Mouse (Mus musculus) lung, adult 2 months (tissue): ENCODE measurements around the gene Krtap16-3. TPM values are rescaled to one million over a fixed set of nuclear protein-coding genes. Genes with fewer than 3 reads are reported as not detected.

Experiments used
- DNase-seq: peaks from one replicate; pipeline ENCODE4 v3.0.0; 2022
- H3K4me1 ChIP-seq: fragments of 200-500 bp; 2 replicates; pipeline ENCODE4 v1.6.1; 2011; ENCODE audit warnings: low read length; ENCODE audit not compliant: control insufficient read depth, insufficient read depth
- H3K4me3 ChIP-seq: fragments of 200-500 bp; replicated peaks from 2 replicates; pipeline ENCODE3; 2011; ENCODE audit warnings: low read depth, mild to moderate bottlenecking, control low read depth, low read length; ENCODE audit errors: extremely low read depth
- CTCF ChIP-seq: fragments of 200-500 bp; IDR thresholded peaks from 2 replicates; pipeline ENCODE4 v1.5.1; 2011; ENCODE audit warnings: mild to moderate bottlenecking, low read length, control low read depth; ENCODE audit not compliant: insufficient read depth
- POLR2A ChIP-seq: fragments of 200-500 bp; IDR thresholded peaks from 2 replicates; pipeline ENCODE4 v1.6.1; 2011; ENCODE audit warnings: low read depth, mild to moderate bottlenecking, control low read depth, low read length, borderline replicate concordance; ENCODE audit errors: extremely low read depth
- WGBS: fragments of 180-500 bp; shearing (Covaris S2); methylation state at CpG from one replicate; pipeline ENCODE4 v1.1.7; 2018; 5-methylcytosine and 5-hydroxymethylcytosine counted together
- polyA plus RNA-seq: library from polyadenylated mRNA; depleted of rRNA; stranded (reverse); fragments of >200 nt; gene quantifications from 2 replicates; pipeline ENCODE4 v1.2.3, GENCODE M21; 2012; rRNA removed

Krtap16-3 gene
- not detected in 2 replicates for polyA plus RNA-seq

DNA sequence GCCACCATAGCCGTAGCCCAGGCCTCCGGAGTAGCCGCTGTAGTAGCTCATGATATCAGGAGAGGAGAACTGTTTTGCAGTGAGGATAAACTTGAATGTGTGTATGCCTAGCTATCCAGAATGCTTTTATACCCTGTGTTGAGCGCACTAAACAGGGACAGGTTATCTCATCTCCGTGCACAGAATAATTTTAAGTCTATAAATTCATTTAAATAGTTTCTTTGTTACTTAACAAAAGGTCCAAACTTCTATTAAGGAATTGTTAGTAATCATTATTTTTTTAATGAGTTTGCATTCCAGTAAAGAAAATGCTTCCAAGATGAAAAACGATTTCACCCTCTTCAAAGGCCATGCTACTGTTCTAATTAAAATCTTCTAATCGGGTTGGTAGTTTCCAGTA lies at the start of gene Krtap16-3:
Gene Krtap16-3, minus strand, starts transcription at position 101 of the 400 bp plus-strand sequence.
- Histone ChIP-seq H3K4me3 (no peak within 1 kb of the TSS), H3K4me1 (no peaks in the 10 kb centered on the region)
- 83% methylated on average over 7 of the region's 7 CpGs for WGBS
- TF ChIP-seq POLR2A (no peak), CTCF (no peak)
- DNase-seq: no peak

DNA sequence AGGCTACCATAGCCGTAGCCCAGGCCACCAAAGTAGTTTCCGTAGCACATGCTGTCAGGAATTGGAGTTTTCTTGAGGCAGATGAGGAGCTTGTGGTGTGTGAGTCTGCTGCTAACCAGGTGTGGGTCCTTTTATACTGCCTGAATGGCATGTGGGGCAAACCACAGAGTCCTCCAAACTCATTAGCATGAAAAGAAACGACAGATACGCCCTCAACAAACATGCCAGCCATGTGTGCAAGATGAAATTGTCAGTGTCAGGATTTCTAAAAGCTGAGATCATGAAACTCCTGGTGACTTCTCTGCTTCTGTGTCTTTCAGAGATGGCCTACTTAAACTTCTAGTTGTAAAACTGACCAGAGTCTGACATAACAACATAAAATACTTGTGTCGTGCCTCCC lies 48.0 kb upstream of the Krtap16-3 start, which contains the start of gene Krtap22-2:
Gene Krtap22-2, minus strand, starts transcription at position 101 of the 400 bp plus-strand sequence.
- no peaks in the 10 kb centered on the region for H3K4me1 ChIP-seq
- DNase-seq: no peak
- no peak for TF ChIP-seq CTCF
- no peak for TF ChIP-seq POLR2A
- H3K4me3 ChIP-seq: no peak within 1 kb of the TSS
- 73% methylated on average over 5 of the region's 5 CpGs for WGBS

DNA sequence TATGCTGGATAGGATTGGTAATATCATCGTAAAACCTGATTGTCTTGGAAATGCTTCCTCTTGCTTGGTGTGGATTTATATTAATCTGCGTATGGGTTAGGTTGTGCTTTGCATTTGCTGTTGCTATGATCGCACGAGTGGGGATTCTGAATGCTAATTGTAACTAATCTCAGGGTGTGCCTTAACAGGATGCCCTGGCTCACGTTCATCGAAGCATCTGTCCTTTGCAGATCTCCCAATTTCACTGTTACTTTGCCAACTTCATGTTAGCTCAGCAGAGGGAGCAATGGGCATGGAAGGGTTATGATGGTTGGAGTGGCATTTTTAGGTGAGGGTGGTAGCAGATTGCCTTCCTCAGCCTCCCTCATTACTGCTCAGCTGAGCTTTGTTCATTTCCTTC lies 21.6 kb downstream of the Krtap16-3 start:
- DNase-seq: no peak
- WGBS: 83% methylated on average over 6 of the region's 6 CpGs
- TF ChIP-seq CTCF (no peak), POLR2A (no peak)
- Histone ChIP-seq H3K4me3 (no peak overlapping the region), H3K4me1 (no peaks in the 10 kb centered on the region)

DNA sequence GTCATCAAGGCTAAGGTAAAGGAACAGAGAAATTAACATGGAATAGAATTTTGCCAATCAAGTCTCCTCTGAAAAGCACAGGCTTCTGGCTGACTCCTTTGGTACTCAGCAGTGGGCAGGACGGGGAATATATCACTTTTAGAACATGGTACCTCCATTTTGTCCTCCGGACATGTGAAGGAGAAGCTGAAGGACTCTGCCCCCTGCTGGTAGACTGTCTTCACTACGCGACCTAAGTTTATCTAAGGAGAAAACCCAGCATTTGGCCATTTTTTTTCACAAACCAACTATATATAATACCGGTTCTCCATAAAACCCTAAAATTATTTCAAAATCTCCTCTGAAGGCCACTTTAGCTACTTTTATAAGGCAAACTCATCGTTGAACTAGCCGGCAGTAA lies 24.4 kb downstream of the Krtap16-3 start:
- 66% methylated on average over 7 of the region's 7 CpGs for WGBS
- no peak for DNase-seq
- no peak for TF ChIP-seq CTCF
- TF ChIP-seq POLR2A: no peak
- Histone ChIP-seq H3K4me3 (no peak overlapping the region), H3K4me1 (no peaks in the 10 kb centered on the region)

DNA sequence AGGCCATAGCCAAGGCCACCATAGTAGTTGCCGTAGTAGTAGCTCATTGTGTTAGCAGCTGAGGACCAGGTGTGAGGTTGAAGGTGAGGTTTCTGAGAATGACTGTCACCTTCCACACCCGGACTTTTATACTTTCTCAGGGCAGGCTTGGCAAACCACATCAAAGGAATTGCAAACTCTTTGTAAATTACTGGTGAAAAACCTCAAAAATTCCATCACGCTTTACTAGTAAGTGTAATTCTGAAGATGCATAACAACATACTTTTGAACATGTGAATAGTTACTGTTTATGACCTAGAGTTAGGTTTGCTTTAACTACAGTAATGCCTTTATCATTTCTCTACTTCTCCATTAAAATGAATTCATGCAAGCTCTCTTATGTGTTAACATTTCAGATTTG lies 30.5 kb downstream of the Krtap16-3 start, which contains the start of gene Krtap19-9b:
Gene Krtap19-9b, minus strand, starts transcription at position 101 of the 400 bp plus-strand sequence.
- no peak for TF ChIP-seq POLR2A
- no peak for TF ChIP-seq CTCF
- WGBS: 75% methylated on average over 3 of the region's 3 CpGs
- H3K4me3 ChIP-seq: no peak within 1 kb of the TSS

More for the DNA sequence above, 30.5 kb downstream of the Krtap16-3 start, which contains the start of gene Krtap19-9b:
- DNase-seq: no peak
- no peaks in the 10 kb centered on the region for H3K4me1 ChIP-seq

Other genes with a start within 250 kb of the Krtap16-3 start
- gene Krtap13-1, start 234.0 kb downstream of the Krtap16-3 start, polyA plus RNA-seq: not detected in 2 replicates
- not detected in 2 replicates for gene Krtap13, start 211.2 kb downstream of the Krtap16-3 start, polyA plus RNA-seq
- not detected in 2 replicates for gene 2310034C09Rik, start 204.0 kb downstream of the Krtap16-3 start, polyA plus RNA-seq
- not detected in 2 replicates for gene 2310057N15Rik, start 188.7 kb downstream of the Krtap16-3 start, polyA plus RNA-seq
- not detected in 2 replicates for gene Gm5965, start 185.0 kb downstream of the Krtap16-3 start, polyA plus RNA-seq
- not detected in 2 replicates for gene Gm20741, start 150.7 kb downstream of the Krtap16-3 start, polyA plus RNA-seq
- not detected in 2 replicates for gene Krtap15, start 142.7 kb downstream of the Krtap16-3 start, polyA plus RNA-seq
- gene Krtap14, start 136.7 kb downstream of the Krtap16-3 start, polyA plus RNA-seq: not detected in 2 replicates
- not detected in 2 replicates for gene Krtap19-1, start 93.5 kb downstream of the Krtap16-3 start, polyA plus RNA-seq
- not detected in 2 replicates for gene Krtap19-2, start 88.6 kb downstream of the Krtap16-3 start, polyA plus RNA-seq
- not detected in 2 replicates for gene Krtap19-3, start 84.8 kb downstream of the Krtap16-3 start, polyA plus RNA-seq
- not detected in 2 replicates for gene Krtap19-4, start 77.8 kb downstream of the Krtap16-3 start, polyA plus RNA-seq
- gene Krtap19-5, start 66.4 kb downstream of the Krtap16-3 start, polyA plus RNA-seq: not detected in 2 replicates
- gene Krtap19-9b, start 30.6 kb downstream of the Krtap16-3 start, polyA plus RNA-seq: not detected in 2 replicates
- not detected in 2 replicates for gene Krtap22-2, start 47.9 kb upstream of the Krtap16-3 start, polyA plus RNA-seq
- not detected in 2 replicates for gene Gm10229, start 52.4 kb upstream of the Krtap16-3 start, polyA plus RNA-seq
- not detected in 2 replicates for gene Krtap6-1, start 68.8 kb upstream of the Krtap16-3 start, polyA plus RNA-seq
- gene Gm10228, start 78.6 kb upstream of the Krtap16-3 start, polyA plus RNA-seq: not detected in 2 replicates
- not detected in 2 replicates for gene Krtap6-5, start 85.0 kb upstream of the Krtap16-3 start, polyA plus RNA-seq
- gene 1110025L11Rik, start 101.1 kb upstream of the Krtap16-3 start, polyA plus RNA-seq: not detected in 2 replicates
- gene Krtap6-3, start 121.1 kb upstream of the Krtap16-3 start, polyA plus RNA-seq: not detected in 2 replicates
- gene Gm6358, start 178.0 kb upstream of the Krtap16-3 start, polyA plus RNA-seq: not detected in 2 replicates
- gene Gm10061, start 188.2 kb upstream of the Krtap16-3 start, polyA plus RNA-seq: not detected in 2 replicates
- gene Gm9789, start 195.1 kb upstream of the Krtap16-3 start, polyA plus RNA-seq: not detected in 2 replicates
- not detected in 2 replicates for gene Gm7735, start 206.6 kb upstream of the Krtap16-3 start, polyA plus RNA-seq
- not detected in 2 replicates for gene 1110057P08Rik, start 211.9 kb upstream of the Krtap16-3 start, polyA plus RNA-seq
- not detected in 2 replicates for gene Krtap20-2, start 243.0 kb upstream of the Krtap16-3 start, polyA plus RNA-seq